Mouse (Mus musculus): ENCODE data around the gene Gm10945. TPM values are rescaled to one million over a fixed set of nuclear protein-coding genes. Genes with fewer than 3 reads are reported as not detected.

The Gm10945 gene
- not detected for polyA plus RNA-seq (2012; fragmentation: generic; extraction: Trizol)
- long read RNA-seq, experiment 1: 0 reads
- long read RNA-seq, experiment 2: 0 reads

GRCm38 (mm10) chr10:6761287-6761811, at the start of gene Gm10945:
TSS of gene Gm10945 (minus strand) at chr10:6761761.
- Histone ChIP-seq H3K79me2 (ENCODE audit: control insufficient read depth, insufficient read depth) (no peaks in the 10 kb centered on the region), H3K79me3 (ENCODE audit: low read depth) (no peaks in the 10 kb centered on the region), H3K4me3 (ENCODE audit: insufficient read depth, poor library complexity, severe bottlenecking) (no peak within 1 kb of the TSS), H3ac (ENCODE audit: control insufficient read depth, insufficient read length, low read depth) (no peak within 1 kb of the TSS), H3K36me3 (ENCODE audit: control insufficient read depth, insufficient read depth) (no peaks in the 10 kb centered on the region), H3K27me3 (ENCODE audit: control insufficient read depth, insufficient read depth, insufficient read length) (no peaks in the 10 kb centered on the region)
- TF ChIP-seq MYOG (IDR thresholded peaks at IDR 0.05; ENCODE audit: control insufficient read depth, extremely low read depth, insufficient read length): no peak
- no peak for TF ChIP-seq CEBPB (IDR thresholded peaks at IDR 0.05; ENCODE audit: low read depth)
- TF ChIP-seq MAX (IDR thresholded peaks at IDR 0.05): no peak
- TF ChIP-seq USF1 (IDR thresholded peaks at IDR 0.05; ENCODE audit: low read depth): no peak
- TF ChIP-seq CTCF (IDR thresholded peaks at IDR 0.05; ENCODE audit: control insufficient read depth, insufficient read depth, insufficient read length): no peak
- TF ChIP-seq FOSL1 (IDR thresholded peaks at IDR 0.05; ENCODE audit: insufficient read depth, low read length, poor library complexity, severe bottlenecking): no peak
- no peak for TF ChIP-seq MYOD1 (IDR thresholded peaks at IDR 0.05; ENCODE audit: control insufficient read depth, insufficient read length, low read depth)

GRCm38 (mm10) chr10:6790226-6790625, 28.7 kb upstream of the Gm10945 start:
- no peaks in the 10 kb centered on the region for H3K27me3 ChIP-seq (ENCODE audit: control insufficient read depth, insufficient read depth, insufficient read length)
- TF ChIP-seq CEBPB (IDR thresholded peaks at IDR 0.05; ENCODE audit: low read depth) (no peak), MYOG (IDR thresholded peaks at IDR 0.05; ENCODE audit: control insufficient read depth, extremely low read depth, insufficient read length) (no peak), MYOD1 (IDR thresholded peaks at IDR 0.05; ENCODE audit: control insufficient read depth, insufficient read length, low read depth) (no peak), USF1 (IDR thresholded peaks at IDR 0.05; ENCODE audit: low read depth) (no peak), CTCF (IDR thresholded peaks at IDR 0.05; ENCODE audit: control insufficient read depth, insufficient read depth, insufficient read length) (no peak), FOSL1 (IDR thresholded peaks at IDR 0.05; ENCODE audit: insufficient read depth, low read length, poor library complexity, severe bottlenecking) (no peak), MAX (IDR thresholded peaks at IDR 0.05) (no peak)
- H3ac ChIP-seq (ENCODE audit: control insufficient read depth, insufficient read length, low read depth): no peak overlapping the region
- no peak overlapping the region for H3K4me3 ChIP-seq (ENCODE audit: insufficient read depth, poor library complexity, severe bottlenecking)
- H3K79me3 ChIP-seq (ENCODE audit: low read depth): no peaks in the 10 kb centered on the region
- H3K36me3 ChIP-seq (ENCODE audit: control insufficient read depth, insufficient read depth): no peaks in the 10 kb centered on the region
- no peaks in the 10 kb centered on the region for H3K79me2 ChIP-seq (ENCODE audit: control insufficient read depth, insufficient read depth)

- Histone ChIP-seq H3K27me3 (ENCODE audit: control insufficient read depth, insufficient read depth, insufficient read length) (no peaks in the 10 kb centered on the region), H3K79me2 (ENCODE audit: control insufficient read depth, insufficient read depth) (no peaks in the 10 kb centered on the region), H3K4me3 (ENCODE audit: insufficient read depth, poor library complexity, severe bottlenecking) (no peak overlapping the region), H3ac (ENCODE audit: control insufficient read depth, insufficient read length, low read depth) (no peak overlapping the region), H3K79me3 (ENCODE audit: low read depth) (no peaks in the 10 kb centered on the region), H3K36me3 (ENCODE audit: control insufficient read depth, insufficient read depth) (no peaks in the 10 kb centered on the region)
- TF ChIP-seq CEBPB (IDR thresholded peaks at IDR 0.05; ENCODE audit: low read depth): no peak
- TF ChIP-seq MYOG (IDR thresholded peaks at IDR 0.05; ENCODE audit: control insufficient read depth, extremely low read depth, insufficient read length): no peak
- TF ChIP-seq FOSL1 (IDR thresholded peaks at IDR 0.05; ENCODE audit: insufficient read depth, low read length, poor library complexity, severe bottlenecking): no peak
- TF ChIP-seq USF1 (IDR thresholded peaks at IDR 0.05; ENCODE audit: low read depth): no peak
These were observed 27.1 kb upstream of the Gm10945 start for GRCm38 (mm10) chr10:6788517-6789237.

- no peaks in the 10 kb centered on the region for H3K79me3 ChIP-seq (ENCODE audit: low read depth)
- no peaks in the 10 kb centered on the region for H3K36me3 ChIP-seq (ENCODE audit: control insufficient read depth, insufficient read depth)
- H3K4me3 ChIP-seq (ENCODE audit: insufficient read depth, poor library complexity, severe bottlenecking): no peak within 1 kb of the TSS
- H3ac ChIP-seq (ENCODE audit: control insufficient read depth, insufficient read length, low read depth): no peak within 1 kb of the TSS
- no peaks in the 10 kb centered on the region for H3K27me3 ChIP-seq (ENCODE audit: control insufficient read depth, insufficient read depth, insufficient read length)
- no peaks in the 10 kb centered on the region for H3K79me2 ChIP-seq (ENCODE audit: control insufficient read depth, insufficient read depth)
- TF ChIP-seq CEBPB (IDR thresholded peaks at IDR 0.05; ENCODE audit: low read depth) (no peak), CTCF (IDR thresholded peaks at IDR 0.05; ENCODE audit: control insufficient read depth, insufficient read depth, insufficient read length) (no peak), USF1 (IDR thresholded peaks at IDR 0.05; ENCODE audit: low read depth) (no peak), MAX (IDR thresholded peaks at IDR 0.05) (no peak), MYOG (IDR thresholded peaks at IDR 0.05; ENCODE audit: control insufficient read depth, extremely low read depth, insufficient read length) (no peak), MYOD1 (IDR thresholded peaks at IDR 0.05; ENCODE audit: control insufficient read depth, insufficient read length, low read depth) (no peak), FOSL1 (IDR thresholded peaks at IDR 0.05; ENCODE audit: insufficient read depth, low read length, poor library complexity, severe bottlenecking) (no peak)
These were observed 3.4 kb downstream of the Gm10945 start, which contains the start of gene Oprm1 for GRCm38 (mm10) chr10:6758206-6758605. TSS of gene Oprm1 (plus strand) at chr10:6758506.

- Histone ChIP-seq H3ac (ENCODE audit: control insufficient read depth, insufficient read length, low read depth) (no peak overlapping the region), H3K79me2 (ENCODE audit: control insufficient read depth, insufficient read depth) (no peaks in the 10 kb centered on the region), H3K4me3 (ENCODE audit: insufficient read depth, poor library complexity, severe bottlenecking) (no peak overlapping the region), H3K27me3 (ENCODE audit: control insufficient read depth, insufficient read depth, insufficient read length) (no peaks in the 10 kb centered on the region), H3K79me3 (ENCODE audit: low read depth) (no peaks in the 10 kb centered on the region), H3K36me3 (ENCODE audit: control insufficient read depth, insufficient read depth) (no peaks in the 10 kb centered on the region)
- no peak for TF ChIP-seq CEBPB (IDR thresholded peaks at IDR 0.05; ENCODE audit: low read depth)
- TF ChIP-seq CTCF (IDR thresholded peaks at IDR 0.05; ENCODE audit: control insufficient read depth, insufficient read depth, insufficient read length): no peak
- TF ChIP-seq MYOD1 (IDR thresholded peaks at IDR 0.05; ENCODE audit: control insufficient read depth, insufficient read length, low read depth): no peak
- TF ChIP-seq MAX (IDR thresholded peaks at IDR 0.05): no peak
- no peak for TF ChIP-seq FOSL1 (IDR thresholded peaks at IDR 0.05; ENCODE audit: insufficient read depth, low read length, poor library complexity, severe bottlenecking)
- no peak for TF ChIP-seq USF1 (IDR thresholded peaks at IDR 0.05; ENCODE audit: low read depth)
- TF ChIP-seq MYOG (IDR thresholded peaks at IDR 0.05; ENCODE audit: control insufficient read depth, extremely low read depth, insufficient read length): no peak
These were observed 8.2 kb downstream of the Gm10945 start for GRCm38 (mm10) chr10:6753375-6753774.
